In genomic region chr16:17509240-17509597, GRCm38 (mm10) we compare ENCODE assay signal across 7 mouse cellular contexts. TPM values are rescaled to one million over a fixed set of nuclear protein-coding genes. Genes with fewer than 3 reads are reported as not detected.
A peak's percentile ranks its signal among the peaks of the same experiment; 100 is the strongest.
DNase-seq lines count a peak whose midpoint lies in the region; ATAC-seq and TF ChIP-seq lines count a peak whose summit lies in the region.

No protein-coding gene starts in this region.

- peak overlapping the region; percentile 87 for H3K9ac ChIP-seq in limb, embryonic 13.5 days
- peak overlapping the region; percentile 91 for H3K9ac ChIP-seq in stomach, embryonic 16.5 days (ENCODE audit: low read length)

- ATAC-seq in limb, embryonic 13.5 days (ENCODE audit: low FRiP score, low read depth): no peak
- no peak for ATAC-seq in stomach, embryonic 16.5 days (ENCODE audit: insufficient read depth, low FRiP score)

- H3K27ac ChIP-seq in testis, adult 2 months (ENCODE audit: control insufficient read depth, insufficient read depth, low read depth, low read length): peak overlapping the region; percentile 46; the same call in 1 of the 2 replicates
- peak overlapping the region; percentile 85 for H3K27ac ChIP-seq in limb, embryonic 13.5 days
- peak overlapping the region; percentile 96; the same call in 1 of the 2 replicates for H3K27ac ChIP-seq in stomach, embryonic 16.5 days (ENCODE audit: low read length)

- H3K4me1 ChIP-seq in testis, adult 2 months (ENCODE audit: control insufficient read depth, insufficient read depth, low read length): peaks cover 5% of the 10 kb centered on the region
- H3K4me1 ChIP-seq in erythroblast, embryonic 14.5 days (ENCODE audit: control insufficient read depth): peaks cover 39% of the 10 kb centered on the region
- peaks cover 16% of the 10 kb centered on the region for H3K4me1 ChIP-seq in limb, embryonic 13.5 days
- H3K4me1 ChIP-seq in stomach, embryonic 16.5 days (ENCODE audit: control insufficient read depth, insufficient read depth, low read length): peaks cover 11% of the 10 kb centered on the region

- no peak for TF ChIP-seq POLR2A in testis, adult 2 months (IDR thresholded peaks at IDR 0.05; ENCODE audit: control insufficient read depth, low read depth, low read length)

- WGBS in limb, embryonic 13.5 days: 9% methylated on average over 9 of the region's 9 CpGs
- WGBS in stomach, embryonic 16.5 days: 7% methylated on average over 9 of the region's 9 CpGs

- H3K4me2 ChIP-seq in limb, embryonic 13.5 days (replicated peaks): peak overlapping the region; percentile 83
- H3K4me2 ChIP-seq in stomach, embryonic 16.5 days (ENCODE audit: low read depth, low read length): peak overlapping the region; percentile 82

- no peak for TF ChIP-seq CTCF in testis, adult 2 months (IDR thresholded peaks at IDR 0.05; ENCODE audit: control insufficient read depth, insufficient read depth, insufficient replicate concordance, low read depth, low read length)

- H3K36me3 ChIP-seq in testis, adult 2 months (ENCODE audit: control insufficient read depth, insufficient read depth, low read length): no peaks in the 10 kb centered on the region
- H3K36me3 ChIP-seq in erythroblast, embryonic 14.5 days (ENCODE audit: control insufficient read depth): peaks cover 41% of the 10 kb centered on the region
- peaks cover 34% of the 10 kb centered on the region for H3K36me3 ChIP-seq in limb, embryonic 13.5 days
- peaks cover 12% of the 10 kb centered on the region; the same call in 1 of the 2 replicates for H3K36me3 ChIP-seq in stomach, embryonic 16.5 days (ENCODE audit: control insufficient read depth, insufficient read depth, low read length)

- peak overlapping the region; percentile 87 for H3K4me3 ChIP-seq in testis, adult 2 months (ENCODE audit: control insufficient read depth, low read depth, low read length)
- H3K4me3 ChIP-seq in erythroblast, embryonic 14.5 days (replicated peaks): peak overlapping the region; percentile 83
- H3K4me3 ChIP-seq in limb, embryonic 13.5 days: peak overlapping the region; percentile 69
- H3K4me3 ChIP-seq in stomach, embryonic 16.5 days (replicated peaks; ENCODE audit: low read length): peak overlapping the region; percentile 88

- DNase-seq in testis, postnatal 14 days (ENCODE audit: low spot score): no peak
- DNase-seq in cerebellum, postnatal 14 days: no peak
- no peak for DNase-seq in yolk sac, embryonic 10.5 days (ENCODE audit: low spot score)

- no peaks in the 10 kb centered on the region for H3K27me3 ChIP-seq in testis, adult 2 months (ENCODE audit: control insufficient read depth, insufficient read depth, low read length)
- H3K27me3 ChIP-seq in erythroblast, embryonic 14.5 days (ENCODE audit: control insufficient read depth): peaks cover 18% of the 10 kb centered on the region
- H3K27me3 ChIP-seq in limb, embryonic 13.5 days: peaks cover 6% of the 10 kb centered on the region; the same call in 1 of the 2 replicates
- H3K27me3 ChIP-seq in stomach, embryonic 16.5 days (ENCODE audit: control insufficient read depth, insufficient read depth, low read length): no peaks in the 10 kb centered on the region

- no peaks in the 10 kb centered on the region for H3K9me3 ChIP-seq in erythroblast, embryonic 14.5 days (ENCODE audit: control insufficient read depth, low read length)
- no peaks in the 10 kb centered on the region for H3K9me3 ChIP-seq in limb, embryonic 13.5 days
- no peaks in the 10 kb centered on the region for H3K9me3 ChIP-seq in stomach, embryonic 16.5 days (replicated peaks; ENCODE audit: control insufficient read depth, low read length)

RNA-seq across cellular contexts. Expression of gene Lztr1, which starts 0.7 kb away (rescaled TPM):
- polyA plus RNA-seq in testis, adult 2 months (2012; rRNA removed): 55.8 and 57.5 TPM in 2 replicates
- polyA plus RNA-seq in erythroblast, embryonic 14.5 days (2012): 0.59 and 0.78 TPM in 2 replicates
- polyA plus RNA-seq in limb, embryonic 13.5 days (2015; fragmentation: Nextera tagmentation; extraction: Ambion mirVana): 104 and 106 TPM in 2 replicates
- 89.4 and 90.8 TPM in 2 replicates for polyA plus RNA-seq in stomach, embryonic 16.5 days (2015; fragmentation: Nextera tagmentation; extraction: Ambion mirVana)

RNA-seq across cellular contexts. Expression of gene Aifm3, which starts 19.8 kb away (rescaled TPM):
- polyA plus RNA-seq in testis, adult 2 months (2012; rRNA removed): 3.5 and 4.6 TPM in 2 replicates
- polyA plus RNA-seq in erythroblast, embryonic 14.5 days (2012): not detected in 2 replicates
- polyA plus RNA-seq in limb, embryonic 13.5 days (2015; fragmentation: Nextera tagmentation; extraction: Ambion mirVana): 0.52 and 0.83 TPM in 2 replicates
- 2.1 and 3.1 TPM in 2 replicates for polyA plus RNA-seq in stomach, embryonic 16.5 days (2015; fragmentation: Nextera tagmentation; extraction: Ambion mirVana)

RNA-seq across cellular contexts. Expression of gene Thap7, which starts 21.7 kb away (rescaled TPM):
- 154 and 171 TPM in 2 replicates for polyA plus RNA-seq in testis, adult 2 months (2012; rRNA removed)
- 13.7 and 15.6 TPM in 2 replicates for polyA plus RNA-seq in erythroblast, embryonic 14.5 days (2012)
- 72.0 and 75.2 TPM in 2 replicates for polyA plus RNA-seq in limb, embryonic 13.5 days (2015; fragmentation: Nextera tagmentation; extraction: Ambion mirVana)
- polyA plus RNA-seq in stomach, embryonic 16.5 days (2015; fragmentation: Nextera tagmentation; extraction: Ambion mirVana): 56.8 and 61.1 TPM in 2 replicates

RNA-seq across cellular contexts. Expression of gene Lrrc74b, which starts 51.8 kb away (rescaled TPM):
- 0.31 and 0.54 TPM in 2 replicates for polyA plus RNA-seq in testis, adult 2 months (2012; rRNA removed)
- 0.02 TPM in 1 of 2 replicates, not detected in the other for polyA plus RNA-seq in erythroblast, embryonic 14.5 days (2012)
- not detected in 2 replicates for polyA plus RNA-seq in limb, embryonic 13.5 days (2015; fragmentation: Nextera tagmentation; extraction: Ambion mirVana)
- polyA plus RNA-seq in stomach, embryonic 16.5 days (2015; fragmentation: Nextera tagmentation; extraction: Ambion mirVana): 0.34 and 0.51 TPM in 2 replicates

RNA-seq across cellular contexts. Expression of gene P2rx6, which starts 52.5 kb away (rescaled TPM):
- polyA plus RNA-seq in testis, adult 2 months (2012; rRNA removed): 0.73 and 1.1 TPM in 2 replicates
- polyA plus RNA-seq in erythroblast, embryonic 14.5 days (2012): 0.03 TPM in 1 of 2 replicates, not detected in the other
- 0.36 and 0.40 TPM in 2 replicates for polyA plus RNA-seq in limb, embryonic 13.5 days (2015; fragmentation: Nextera tagmentation; extraction: Ambion mirVana)
- 1.8 and 2.1 TPM in 2 replicates for polyA plus RNA-seq in stomach, embryonic 16.5 days (2015; fragmentation: Nextera tagmentation; extraction: Ambion mirVana)

Comparison
In these comparisons a context has a peak if more than half of its experiments do, and no peak if none do; other contexts are left out.
1. H3K27ac ChIP-seq: peak in every context shown above with its lines; median percentile 96 in stomach, embryonic 16.5 days; 85 in limb, embryonic 13.5 days; 46 in testis, adult 2 months.
2. RNA of gene Lztr1, which starts 0.7 kb away (polyA plus RNA-seq): 104 to 106 TPM in limb, embryonic 13.5 days, 89.4 to 90.8 TPM in stomach, embryonic 16.5 days and 55.8 to 57.5 TPM in testis, adult 2 months; 0.59 to 0.78 TPM in erythroblast, embryonic 14.5 days; every median in the first group is over 10 times any median in the second.
3. Peak in every context shown above with its lines, with median percentiles within 50 percentile points of each other: H3K4me3 ChIP-seq.